Mouse (Mus musculus): Measurements from ENCODE around the gene Rbm6. TPM values are rescaled to one million over a fixed set of nuclear protein-coding genes. Genes with fewer than 3 reads are reported as not detected.

Gene Rbm6
- polyA plus RNA-seq, 1 experiment from 2014 or later, result 79.0 TPM

GRCm38 (mm10) chr9:107864493-107864892, 8.5 kb downstream of the Rbm6 start:
- H3K4me2 ChIP-seq, result no peak overlapping the region
- H3K4me3 ChIP-seq (replicated peaks), result no peak overlapping the region
- no peak overlapping the region for H3K27ac ChIP-seq
- 68% methylated on average over 1 of the region's 1 CpGs for WGBS
- H3K36me3 ChIP-seq, result peaks cover 30% of the 10 kb centered on the region
- no peaks in the 10 kb centered on the region for H3K9me3 ChIP-seq (replicated peaks)
- ATAC-seq (replicated peaks; ENCODE audit: low FRiP score), result no peak
- H3K27me3 ChIP-seq, result no peaks in the 10 kb centered on the region
- H3K9ac ChIP-seq, result no peak overlapping the region
- H3K4me1 ChIP-seq, result no peaks in the 10 kb centered on the region

- peaks cover 43% of the 10 kb centered on the region for H3K36me3 ChIP-seq
- H3K27me3 ChIP-seq, result no peaks in the 10 kb centered on the region
- H3K4me2 ChIP-seq, result no peak overlapping the region
- H3K4me3 ChIP-seq (replicated peaks), result no peak overlapping the region
- 99% methylated on average over 3 of the region's 3 CpGs for WGBS
- no peaks in the 10 kb centered on the region for H3K9me3 ChIP-seq (replicated peaks)
- H3K9ac ChIP-seq, result no peak overlapping the region
- H3K4me1 ChIP-seq, result no peaks in the 10 kb centered on the region
- H3K27ac ChIP-seq, result no peak overlapping the region
- ATAC-seq (replicated peaks; ENCODE audit: low FRiP score), result no peak
These were observed 14.7 kb downstream of the Rbm6 start for GRCm38 (mm10) chr9:107858343-107858742.

- no peak overlapping the region for H3K4me2 ChIP-seq
- no peak overlapping the region for H3K9ac ChIP-seq
- no peak overlapping the region for H3K27ac ChIP-seq
- no peaks in the 10 kb centered on the region for H3K4me1 ChIP-seq
- H3K36me3 ChIP-seq, result peaks cover 67% of the 10 kb centered on the region
- H3K27me3 ChIP-seq, result no peaks in the 10 kb centered on the region
- H3K9me3 ChIP-seq (replicated peaks), result no peaks in the 10 kb centered on the region
- no peak for ATAC-seq (replicated peaks; ENCODE audit: low FRiP score)
- WGBS, result 98% methylated on average over 7 of the region's 7 CpGs
- no peak overlapping the region for H3K4me3 ChIP-seq (replicated peaks)
These were observed 24.1 kb downstream of the Rbm6 start for GRCm38 (mm10) chr9:107848922-107849321.

- Histone ChIP-seq H3K36me3 (peaks cover 60% of the 10 kb centered on the region), H3K9me3 (replicated peaks) (no peaks in the 10 kb centered on the region), H3K27ac (no peak overlapping the region), H3K4me2 (no peak overlapping the region), H3K4me1 (no peaks in the 10 kb centered on the region), H3K4me3 (replicated peaks) (no peak overlapping the region), H3K27me3 (no peaks in the 10 kb centered on the region), H3K9ac (no peak overlapping the region)
- ATAC-seq (replicated peaks; ENCODE audit: low FRiP score), result no peak
- 94% methylated on average over 2 of the region's 2 CpGs for WGBS
These were observed 30.3 kb downstream of the Rbm6 start for GRCm38 (mm10) chr9:107842709-107843108.

- Histone ChIP-seq H3K27me3 (no peaks in the 10 kb centered on the region), H3K4me2 (no peak overlapping the region), H3K4me1 (no peaks in the 10 kb centered on the region), H3K4me3 (replicated peaks) (no peak overlapping the region), H3K27ac (no peak overlapping the region), H3K36me3 (peaks cover 51% of the 10 kb centered on the region), H3K9ac (no peak overlapping the region), H3K9me3 (replicated peaks) (no peaks in the 10 kb centered on the region)
- no peak for ATAC-seq (replicated peaks; ENCODE audit: low FRiP score)
- WGBS, result 93% methylated on average over 1 of the region's 1 CpGs
These were observed 34.2 kb downstream of the Rbm6 start for GRCm38 (mm10) chr9:107838869-107839268.

- no peaks in the 10 kb centered on the region for H3K4me1 ChIP-seq
- H3K27ac ChIP-seq, result no peak overlapping the region
- H3K4me2 ChIP-seq, result no peak overlapping the region
- no peaks in the 10 kb centered on the region for H3K27me3 ChIP-seq
- H3K9ac ChIP-seq, result no peak overlapping the region
- H3K9me3 ChIP-seq (replicated peaks), result no peaks in the 10 kb centered on the region
- 92% methylated on average over 3 of the region's 3 CpGs for WGBS
- H3K36me3 ChIP-seq, result peaks cover 68% of the 10 kb centered on the region
- H3K4me3 ChIP-seq (replicated peaks), result no peak overlapping the region
- no peak for ATAC-seq (replicated peaks; ENCODE audit: low FRiP score)
These were observed 39.2 kb downstream of the Rbm6 start for GRCm38 (mm10) chr9:107833826-107834225.

GRCm38 (mm10) chr9:107831765-107832164, 41.3 kb downstream of the Rbm6 start:
- peaks cover 69% of the 10 kb centered on the region for H3K36me3 ChIP-seq
- no peaks in the 10 kb centered on the region for H3K4me1 ChIP-seq
- H3K27ac ChIP-seq, result no peak overlapping the region
- no peaks in the 10 kb centered on the region for H3K27me3 ChIP-seq
- H3K4me2 ChIP-seq, result no peak overlapping the region
- H3K9me3 ChIP-seq (replicated peaks), result no peaks in the 10 kb centered on the region
- no peak overlapping the region for H3K4me3 ChIP-seq (replicated peaks)
- no peak for ATAC-seq (replicated peaks; ENCODE audit: low FRiP score)
- H3K9ac ChIP-seq, result no peak overlapping the region

GRCm38 (mm10) chr9:107812132-107812531, 60.9 kb downstream of the Rbm6 start:
- no peak for ATAC-seq (replicated peaks; ENCODE audit: low FRiP score)
- no peak overlapping the region for H3K9ac ChIP-seq
- no peaks in the 10 kb centered on the region for H3K27me3 ChIP-seq
- no peak overlapping the region for H3K4me2 ChIP-seq
- H3K9me3 ChIP-seq (replicated peaks), result no peaks in the 10 kb centered on the region
- peaks cover 66% of the 10 kb centered on the region for H3K36me3 ChIP-seq
- WGBS, result 76% methylated on average over 1 of the region's 1 CpGs
- H3K4me1 ChIP-seq, result no peaks in the 10 kb centered on the region
- H3K27ac ChIP-seq, result no peak overlapping the region
- H3K4me3 ChIP-seq (replicated peaks), result no peak overlapping the region

GRCm38 (mm10) chr9:107810985-107811384, 62.1 kb downstream of the Rbm6 start:
- 94% methylated on average over 2 of the region's 2 CpGs for WGBS
- no peak for ATAC-seq (replicated peaks; ENCODE audit: low FRiP score)
- H3K9me3 ChIP-seq (replicated peaks), result no peaks in the 10 kb centered on the region

GRCm38 (mm10) chr9:107791714-107792113, 81.3 kb downstream of the Rbm6 start:
- 84% methylated on average over 6 of the region's 6 CpGs for WGBS
- Histone ChIP-seq H3K9me3 (replicated peaks) (no peaks in the 10 kb centered on the region), H3K4me3 (replicated peaks) (no peak overlapping the region), H3K9ac (no peak overlapping the region), H3K36me3 (peaks cover 84% of the 10 kb centered on the region), H3K4me2 (no peak overlapping the region), H3K27me3 (no peaks in the 10 kb centered on the region), H3K27ac (no peak overlapping the region), H3K4me1 (no peaks in the 10 kb centered on the region)
- no peak for ATAC-seq (replicated peaks; ENCODE audit: low FRiP score)

More at GRCm38 (mm10) chr9:107810985-107811384, 62.1 kb downstream of the Rbm6 start:
- Histone ChIP-seq H3K27ac (no peak overlapping the region), H3K4me1 (no peaks in the 10 kb centered on the region), H3K27me3 (no peaks in the 10 kb centered on the region), H3K4me3 (replicated peaks) (no peak overlapping the region), H3K36me3 (peaks cover 55% of the 10 kb centered on the region), H3K4me2 (no peak overlapping the region), H3K9ac (no peak overlapping the region)

- Histone ChIP-seq H3K4me2 (no peak overlapping the region), H3K4me3 (replicated peaks) (no peak overlapping the region), H3K9me3 (replicated peaks) (no peaks in the 10 kb centered on the region), H3K27ac (no peak overlapping the region), H3K4me1 (no peaks in the 10 kb centered on the region), H3K36me3 (peaks cover 91% of the 10 kb centered on the region), H3K27me3 (no peaks in the 10 kb centered on the region), H3K9ac (no peak overlapping the region)
- 92% methylated on average over 11 of the region's 11 CpGs for WGBS
- no peak for ATAC-seq (replicated peaks; ENCODE audit: low FRiP score)
These were observed 90.4 kb downstream of the Rbm6 start for GRCm38 (mm10) chr9:107782536-107783203.

GRCm38 (mm10) chr9:107776809-107777208, 96.2 kb downstream of the Rbm6 start:
- Histone ChIP-seq H3K9ac (no peak overlapping the region), H3K9me3 (replicated peaks) (no peaks in the 10 kb centered on the region), H3K27ac (no peak overlapping the region), H3K4me1 (no peaks in the 10 kb centered on the region), H3K4me2 (no peak overlapping the region), H3K27me3 (no peaks in the 10 kb centered on the region), H3K4me3 (replicated peaks) (no peak overlapping the region), H3K36me3 (peaks cover 84% of the 10 kb centered on the region)
- ATAC-seq (replicated peaks; ENCODE audit: low FRiP score), result no peak

- ATAC-seq (replicated peaks; ENCODE audit: low FRiP score), result no peak
- Histone ChIP-seq H3K9me3 (replicated peaks) (no peaks in the 10 kb centered on the region), H3K36me3 (peaks cover 60% of the 10 kb centered on the region), H3K9ac (no peak overlapping the region), H3K4me1 (peaks cover 5% of the 10 kb centered on the region; the same call in 1 of the 2 replicates), H3K27ac (no peak overlapping the region), H3K4me3 (replicated peaks) (no peak overlapping the region), H3K4me2 (no peak overlapping the region), H3K27me3 (no peaks in the 10 kb centered on the region)
- 90% methylated on average over 3 of the region's 3 CpGs for WGBS
These were observed 98.6 kb downstream of the Rbm6 start for GRCm38 (mm10) chr9:107774411-107774810.
